ENCODE assay signal across 23 mouse cellular contexts in genomic region chr15:78518221-78518620, GRCm38 (mm10). TPM values are rescaled to one million over a fixed set of nuclear protein-coding genes. Genes with fewer than 3 reads are reported as not detected.
DNase-seq lines count a peak whose midpoint lies in the region; ATAC-seq lines count a peak whose summit lies in the region.
"Had no signal": no experiment of that assay in that cellular context is flagged by ENCODE, and none has a peak within 500 bp of the region (broad histone marks: within the 10 kb centered on the region; RNA-seq: fewer than 3 reads in every experiment).

No protein-coding gene starts in this region.

- no peaks in the 10 kb centered on the region for H3K9me3 ChIP-seq in heart, embryonic 13.5 days
- no peaks in the 10 kb centered on the region for H3K9me3 ChIP-seq in forebrain, embryonic 13.5 days (replicated peaks)
- H3K9me3 ChIP-seq: forebrain, embryonic 15.5 days; heart, embryonic 15.5 days; limb, embryonic 15.5 days; megakaryocyte, embryonic 14.5 days had no signal

- H3K4me3 ChIP-seq in heart, embryonic 13.5 days: no peak overlapping the region
- H3K4me3 ChIP-seq in brown adipose tissue, adult 24 weeks (ENCODE audit: insufficient read depth, low read depth, low read length): no peak overlapping the region
- no peak overlapping the region for H3K4me3 ChIP-seq in forebrain, embryonic 13.5 days
- H3K4me3 ChIP-seq: erythroblast, embryonic 14.5 days; forebrain, embryonic 15.5 days; heart, embryonic 15.5 days; limb, embryonic 15.5 days; megakaryocyte, embryonic 14.5 days had no signal

- peaks cover 2% of the 10 kb centered on the region; the same call in 1 of the 2 replicates for H3K27me3 ChIP-seq in heart, embryonic 13.5 days (replicated peaks)
- H3K27me3 ChIP-seq in forebrain, embryonic 13.5 days: no peaks in the 10 kb centered on the region
- H3K27me3 ChIP-seq: CH12.LX; forebrain, embryonic 15.5 days; heart, embryonic 15.5 days; limb, embryonic 15.5 days had no signal

- H3K36me3 ChIP-seq in heart, embryonic 13.5 days: no peaks in the 10 kb centered on the region
- H3K36me3 ChIP-seq in forebrain, embryonic 13.5 days (ENCODE audit: poor library complexity, severe bottlenecking): no peaks in the 10 kb centered on the region
- H3K36me3 ChIP-seq: forebrain, embryonic 15.5 days; heart, embryonic 15.5 days; limb, embryonic 15.5 days had no signal

- H3K4me2 ChIP-seq in heart, embryonic 13.5 days: no peak overlapping the region
- H3K4me2 ChIP-seq in forebrain, embryonic 13.5 days: no peak overlapping the region
- H3K4me2 ChIP-seq: forebrain, embryonic 15.5 days; heart, embryonic 15.5 days; limb, embryonic 15.5 days had no signal

- H3K9ac ChIP-seq in heart, embryonic 13.5 days: peak overlapping the region; percentile 44; the same call in 1 of the 2 replicates
- no peak overlapping the region for H3K9ac ChIP-seq in forebrain, embryonic 13.5 days
- H3K9ac ChIP-seq: forebrain, embryonic 15.5 days; heart, embryonic 15.5 days; limb, embryonic 15.5 days had no signal

- DNase-seq in heart, adult 8-10 months (ENCODE audit: low spot score): no peak
- peak; percentile 59 for DNase-seq in CD4-positive, CD25-positive, alpha-beta regulatory T cell, adult 2 months (ENCODE audit: low read depth, low spot score)
- DNase-seq in thymus, postnatal 14 days: peak; percentile 60
- DNase-seq in left cerebral cortex, postnatal 36 days (ENCODE audit: low spot score in 2 of 2): no peak
- DNase-seq: cerebellum, adult 2 months; gastrocnemius, postnatal 36 days; midbrain, embryonic 14.5 days; right cerebral cortex, postnatal 25 days had no signal

- WGBS in heart, embryonic 13.5 days: 45% methylated on average over 7 of the region's 7 CpGs
- WGBS in forebrain, embryonic 13.5 days: 73% methylated on average over 7 of the region's 7 CpGs

- peaks cover 29% of the 10 kb centered on the region for H3K4me1 ChIP-seq in heart, embryonic 13.5 days
- H3K4me1 ChIP-seq in brown adipose tissue, adult 24 weeks (ENCODE audit: control insufficient read depth, insufficient read depth, insufficient read length, low read length): peaks cover 37% of the 10 kb centered on the region
- H3K4me1 ChIP-seq in forebrain, embryonic 13.5 days: 0 out of 2 replicates have a peak, but pooled peaks cover 3% of the 10 kb centered on the region

- no peak for ATAC-seq in heart, embryonic 13.5 days (ENCODE audit: extremely low read depth, insufficient number of reproducible peaks, low FRiP score, low TSS enrichment)
- ATAC-seq in forebrain, embryonic 13.5 days: no peak
- ATAC-seq: forebrain, embryonic 15.5 days; hindbrain, embryonic 16.5 days; intestine, postnatal 0 days had no signal

- intact Hi-C loops in left cerebral cortex, postnatal 36 days (cut with DNase I): no loop called here

- H3K27ac ChIP-seq in heart, embryonic 13.5 days (replicated peaks): no peak overlapping the region
- peak overlapping the region; percentile 97; the same call in 1 of the 2 replicates for H3K27ac ChIP-seq in brown adipose tissue, adult 24 weeks (replicated peaks; ENCODE audit: low read depth, low read length)
- H3K27ac ChIP-seq in forebrain, embryonic 13.5 days: no peak overlapping the region
- H3K27ac ChIP-seq: forebrain, embryonic 15.5 days; heart, embryonic 15.5 days; limb, embryonic 15.5 days had no signal

RNA-seq across cellular contexts. Expression of gene C1qtnf6, which starts 13.0 kb away (rescaled TPM):
- 28.7 and 31.8 TPM in 2 replicates for polyA plus RNA-seq in heart, embryonic 13.5 days (2015; fragmentation: Nextera tagmentation; extraction: Ambion mirVana)
- 10 to 100 TPM in 1 of 4 experiments, 1 to 10 TPM in 3; 8.2 to 12.6 (median 9.5) TPM for total RNA-seq in heart, adult 8-10 months (2022)
- 2.7 and 3.3 TPM in 2 replicates for polyA plus RNA-seq in brown adipose tissue, adult 24 weeks (2012; ENCODE audit: insufficient read depth, insufficient read length, missing spikeins)
- polyA plus RNA-seq in forebrain, embryonic 13.5 days (2015; fragmentation: Nextera tagmentation; extraction: Ambion mirVana): 4.1 and 5.8 TPM in 2 replicates
- 1 to 10 TPM; 2.0 to 2.5 TPM for total RNA-seq in left cerebral cortex, postnatal 36 days (2021)
- polyA plus RNA-seq: erythroblast, embryonic 14.5 days had no signal

RNA-seq across cellular contexts. Expression of gene Il2rb, which starts 23.1 kb away (rescaled TPM):
- polyA plus RNA-seq in heart, embryonic 13.5 days (2015; fragmentation: Nextera tagmentation; extraction: Ambion mirVana): 0.04 TPM in 1 of 2 replicates, not detected in the other
- total RNA-seq in heart, adult 8-10 months (2022): under 1 TPM; 0.13 to 0.57 (median 0.34) TPM
- polyA plus RNA-seq in brown adipose tissue, adult 24 weeks (2012; ENCODE audit: insufficient read depth, insufficient read length, missing spikeins): 0.71 TPM in 1 of 2 replicates, not detected in the other
- polyA plus RNA-seq in forebrain, embryonic 13.5 days (2015; fragmentation: Nextera tagmentation; extraction: Ambion mirVana): not detected in 2 replicates
- total RNA-seq in left cerebral cortex, postnatal 36 days (2021): under 1 TPM; 0.16 to 0.20 TPM
- total RNA-seq: gastrocnemius, postnatal 36 days had no signal
- polyA plus RNA-seq: forebrain, embryonic 15.5 days had no signal

RNA-seq across cellular contexts. Expression of gene Sstr3, which starts 26.3 kb away (rescaled TPM):
- 0.09 TPM in 1 of 2 replicates, not detected in the other for polyA plus RNA-seq in heart, embryonic 13.5 days (2015; fragmentation: Nextera tagmentation; extraction: Ambion mirVana)
- not detected for total RNA-seq in heart, adult 8-10 months (2022)
- polyA plus RNA-seq in brown adipose tissue, adult 24 weeks (2012; ENCODE audit: insufficient read depth, insufficient read length, missing spikeins): not detected in 2 replicates
- 0.96 and 1.4 TPM in 2 replicates for polyA plus RNA-seq in forebrain, embryonic 13.5 days (2015; fragmentation: Nextera tagmentation; extraction: Ambion mirVana)
- total RNA-seq in left cerebral cortex, postnatal 36 days (2021): 10 to 100 TPM; 21.3 to 22.4 TPM
- total RNA-seq: CH12.LX; common myeloid progenitor, adult 5-6 weeks; gastrocnemius, postnatal 36 days; hematopoietic stem cell, adult 5-6 weeks; MEL had no signal
- polyA plus RNA-seq: embryonic facial prominence, embryonic 11.5 days; erythroblast, embryonic 14.5 days had no signal

RNA-seq across cellular contexts. Expression of gene Tmprss6, which starts 49.8 kb away (rescaled TPM):
- 0.37 and 0.45 TPM in 2 replicates for polyA plus RNA-seq in heart, embryonic 13.5 days (2015; fragmentation: Nextera tagmentation; extraction: Ambion mirVana)
- total RNA-seq in heart, adult 8-10 months (2022): not detected
- polyA plus RNA-seq in brown adipose tissue, adult 24 weeks (2012; ENCODE audit: insufficient read depth, insufficient read length, missing spikeins): 0.71 and 2.0 TPM in 2 replicates
- 0.49 TPM in 1 of 2 replicates, not detected in the other for polyA plus RNA-seq in forebrain, embryonic 13.5 days (2015; fragmentation: Nextera tagmentation; extraction: Ambion mirVana)
- total RNA-seq in left cerebral cortex, postnatal 36 days (2021): 1 to 10 TPM in 1 of 2 experiments, under 1 TPM in 1; 0.10 to 1.0 TPM
- total RNA-seq: common myeloid progenitor, adult 5-6 weeks; gastrocnemius, postnatal 36 days; hematopoietic stem cell, adult 5-6 weeks had no signal

RNA-seq across cellular contexts. Expression of gene Rac2, which starts 54.4 kb away (rescaled TPM):
- 7.6 and 8.9 TPM in 2 replicates for polyA plus RNA-seq in heart, embryonic 13.5 days (2015; fragmentation: Nextera tagmentation; extraction: Ambion mirVana)
- total RNA-seq in heart, adult 8-10 months (2022): 1 to 10 TPM; 1.2 to 7.6 (median 2.7) TPM
- 3.6 and 8.2 TPM in 2 replicates for polyA plus RNA-seq in brown adipose tissue, adult 24 weeks (2012; ENCODE audit: insufficient read depth, insufficient read length, missing spikeins)
- 2.9 and 3.4 TPM in 2 replicates for polyA plus RNA-seq in forebrain, embryonic 13.5 days (2015; fragmentation: Nextera tagmentation; extraction: Ambion mirVana)
- total RNA-seq in left cerebral cortex, postnatal 36 days (2021): 1 to 10 TPM; 2.7 to 4.3 TPM

Comparison
In these comparisons a context has a peak if more than half of its experiments do, and no peak if none do; other contexts are left out.
1. DNase-seq: peak in CD4-positive, CD25-positive, alpha-beta regulatory T cell, adult 2 months (single experiment) and thymus, postnatal 14 days (single experiment); none in heart, adult 8-10 months (single experiment) and left cerebral cortex, postnatal 36 days (0 of 2).